Mouse (Mus musculus): ENCODE measurements around the gene Gse1.

DNA sequence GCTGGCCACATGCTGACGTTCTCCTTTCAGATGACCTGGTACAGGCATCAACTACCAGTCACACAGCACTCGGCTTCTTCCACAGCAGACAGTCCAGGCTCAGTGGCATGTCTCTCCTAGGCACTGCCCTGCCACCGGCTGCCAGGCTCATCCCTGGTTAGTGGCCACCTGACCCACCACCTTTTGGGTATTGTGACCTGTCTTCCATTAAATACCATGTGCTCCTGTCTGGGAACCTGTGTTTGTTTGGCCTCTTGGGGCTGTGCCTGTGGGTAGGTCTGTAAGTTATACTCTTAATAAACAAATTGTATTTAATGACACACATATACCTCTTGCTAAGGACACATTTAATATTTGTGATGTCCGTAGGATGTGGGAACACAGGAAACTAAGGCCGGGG, 142.9 kb downstream of the Gse1 start:
- TF ChIP-seq POLR2A (IDR thresholded peaks at IDR 0.05; ENCODE audit: borderline replicate concordance, extremely low read depth, insufficient read depth, insufficient read length, poor library complexity, severe bottlenecking) (no peak), CTCF (IDR thresholded peaks at IDR 0.05; ENCODE audit: borderline replicate concordance, extremely low read depth, insufficient read depth, insufficient read length) (no peak)

All from brain, embryonic 14.5 days (tissue).